Mouse (Mus musculus) ES-E14 (cell line): ENCODE measurements around the gene Ccnd1.

ENCODE experiments used
- CHD2 ChIP-seq: IDR thresholded peaks from 2 replicates; pipeline ENCODE4 v1.6.1; 2014; ENCODE audit warnings: mild to moderate bottlenecking, low read depth, low read length, inconsistent platforms
- HCFC1 ChIP-seq: IDR thresholded peaks from 2 replicates; pipeline ENCODE4 v1.6.1; 2012; ENCODE audit warnings: low read length, inconsistent platforms, borderline replicate concordance; ENCODE audit not compliant: insufficient read depth
- ZNF384 ChIP-seq: IDR thresholded peaks from 2 replicates; pipeline ENCODE4 v1.6.1; 2012; ENCODE audit warnings: low read depth, low read length, inconsistent platforms

DNA sequence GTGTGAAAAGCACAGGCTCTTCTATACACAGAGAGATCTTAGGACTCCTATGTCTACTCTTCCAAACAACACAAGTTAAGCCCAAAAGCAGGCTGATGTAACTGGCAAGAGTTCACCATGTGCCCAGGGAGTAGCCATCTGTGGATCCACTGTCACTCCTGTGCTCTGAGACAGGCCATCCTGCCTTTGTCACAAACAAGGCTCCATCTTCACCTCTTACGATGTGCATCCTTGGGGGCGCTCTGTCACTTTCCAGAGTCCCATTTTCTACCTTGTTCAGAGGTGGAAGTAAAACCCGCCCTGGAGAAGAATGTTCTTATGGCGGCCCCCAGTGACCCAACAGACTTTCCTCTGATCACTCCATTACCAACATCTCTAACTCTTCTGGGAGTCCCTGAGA, 45.0 kb downstream of the Ccnd1 start:
- TF ChIP-seq CHD2 (no peak), ZNF384 (no peak), HCFC1 (no peak)
